In genomic region chr12:80925919-80926318, GRCm38 (mm10) we compare ENCODE assay signal across 20 mouse cellular contexts. TPM values are rescaled to one million over a fixed set of nuclear protein-coding genes. Genes with fewer than 3 reads are reported as not detected.
A peak's percentile ranks its signal among the peaks of the same experiment; 100 is the strongest.
DNase-seq lines count a peak whose midpoint lies in the region; ATAC-seq and TF ChIP-seq lines count a peak whose summit lies in the region.
"Had no signal": no experiment of that assay in that cellular context is flagged by ENCODE, and none has a peak within 500 bp of the region (broad histone marks: within the 10 kb centered on the region; RNA-seq: fewer than 3 reads in every experiment).

No protein-coding gene starts in this region.

- no peaks in the 10 kb centered on the region for H3K9me3 ChIP-seq in heart, postnatal 0 days (replicated peaks; ENCODE audit: control insufficient read depth, low read length)
- H3K9me3 ChIP-seq in heart, embryonic 10.5 days, result no peaks in the 10 kb centered on the region
- H3K9me3 ChIP-seq in intestine, postnatal 0 days (ENCODE audit: control insufficient read depth), result no peaks in the 10 kb centered on the region
- H3K9me3 ChIP-seq: embryonic facial prominence, embryonic 12.5 days; forebrain, embryonic 10.5 days; heart, embryonic 13.5 days; hindbrain, embryonic 13.5 days had no signal

- no peak overlapping the region for H3K27ac ChIP-seq in heart, postnatal 0 days (ENCODE audit: low read depth)
- H3K27ac ChIP-seq in heart, embryonic 10.5 days, result no peak overlapping the region
- peak overlapping the region; percentile 41; the same call in 1 of the 2 replicates for H3K27ac ChIP-seq in intestine, postnatal 0 days (ENCODE audit: low read depth, low read length)
- H3K27ac ChIP-seq: embryonic facial prominence, embryonic 12.5 days; forebrain, embryonic 10.5 days; heart, embryonic 13.5 days; hindbrain, embryonic 13.5 days had no signal

- no peak overlapping the region for H3K9ac ChIP-seq in heart, postnatal 0 days (replicated peaks; ENCODE audit: low read depth, low read length)
- H3K9ac ChIP-seq in intestine, postnatal 0 days (ENCODE audit: low read depth, low read length), result no peak overlapping the region
- H3K9ac ChIP-seq: embryonic facial prominence, embryonic 12.5 days; heart, embryonic 13.5 days; hindbrain, embryonic 13.5 days; lung, embryonic 14.5 days had no signal

- no peak for TF ChIP-seq CTCF in heart, postnatal 0 days (IDR thresholded peaks at IDR 0.05; ENCODE audit: low read depth)
- no peak for TF ChIP-seq CTCF in intestine, postnatal 0 days (IDR thresholded peaks at IDR 0.05; ENCODE audit: low read depth)

- H3K4me3 ChIP-seq in heart, postnatal 0 days (ENCODE audit: low read depth, low read length), result no peak overlapping the region
- no peak overlapping the region for H3K4me3 ChIP-seq in heart, embryonic 10.5 days
- H3K4me3 ChIP-seq in intestine, postnatal 0 days (ENCODE audit: low read depth, low read length), result no peak overlapping the region
- H3K4me3 ChIP-seq: embryonic facial prominence, embryonic 12.5 days; forebrain, embryonic 10.5 days; heart, embryonic 13.5 days; hindbrain, embryonic 13.5 days had no signal

- WGBS in heart, postnatal 0 days, result 37% methylated on average over 7 of the region's 7 CpGs
- WGBS in heart, embryonic 10.5 days, result 48% methylated on average over 7 of the region's 7 CpGs
- WGBS in intestine, postnatal 0 days, result 41% methylated on average over 7 of the region's 7 CpGs

- peak; percentile 37 for DNase-seq in heart, postnatal 0 days (ENCODE audit: low spot score)
- DNase-seq in heart, embryonic 10.5 days (ENCODE audit: low spot score), result no peak
- DNase-seq in ES-CJ7 (ENCODE audit: low read depth, low spot score), result peak; percentile 46
- DNase-seq in kidney, postnatal 14 days, result peak; percentile 84
- no peak for DNase-seq in spleen, postnatal 14 days (ENCODE audit: low spot score in 2 of 2)
- no peak for DNase-seq in urinary bladder, postnatal 25 days (ENCODE audit: low spot score)
- no peak for DNase-seq in layer of hippocampus, postnatal 14 days (ENCODE audit: low spot score in 2 of 2)
- DNase-seq: cerebellum, postnatal 36 days; lung, embryonic 14.5 days; right cerebral cortex, postnatal 14 days had no signal

- TF ChIP-seq EP300 in heart, postnatal 0 days (IDR thresholded peaks at IDR 0.05; ENCODE audit: low read depth), result no peak

- H3K36me3 ChIP-seq in heart, postnatal 0 days (replicated peaks; ENCODE audit: control insufficient read depth, insufficient read depth, low read length), result no peaks in the 10 kb centered on the region
- H3K36me3 ChIP-seq in heart, embryonic 10.5 days, result no peaks in the 10 kb centered on the region
- no peaks in the 10 kb centered on the region for H3K36me3 ChIP-seq in intestine, postnatal 0 days (ENCODE audit: control insufficient read depth, insufficient read depth)
- H3K36me3 ChIP-seq: embryonic facial prominence, embryonic 12.5 days; forebrain, embryonic 10.5 days; heart, embryonic 13.5 days; hindbrain, embryonic 13.5 days had no signal

- peak; percentile 36 for ATAC-seq in heart, postnatal 0 days (ENCODE audit: insufficient read depth, low read depth)
- ATAC-seq in intestine, postnatal 0 days, result no peak

- peaks cover 3% of the 10 kb centered on the region; the same call in 1 of the 2 replicates for H3K4me1 ChIP-seq in heart, postnatal 0 days (ENCODE audit: control insufficient read depth, insufficient read depth)
- H3K4me1 ChIP-seq in heart, embryonic 10.5 days, result peaks cover 11% of the 10 kb centered on the region; the same call in 1 of the 2 replicates
- 0 out of 2 replicates have a peak, but pooled peaks cover 5% of the 10 kb centered on the region for H3K4me1 ChIP-seq in intestine, postnatal 0 days (replicated peaks; ENCODE audit: control insufficient read depth, insufficient read depth, low read length)
- H3K4me1 ChIP-seq: hindbrain, embryonic 13.5 days had no signal

- H3K4me2 ChIP-seq in heart, postnatal 0 days (ENCODE audit: low read depth, low read length), result no peak overlapping the region
- H3K4me2 ChIP-seq in intestine, postnatal 0 days (replicated peaks; ENCODE audit: low read depth), result no peak overlapping the region
- H3K4me2 ChIP-seq: embryonic facial prominence, embryonic 12.5 days; heart, embryonic 13.5 days; hindbrain, embryonic 13.5 days; lung, embryonic 14.5 days had no signal

- H3K27me3 ChIP-seq in heart, postnatal 0 days (ENCODE audit: control insufficient read depth, insufficient read depth, low read length), result no peaks in the 10 kb centered on the region
- peaks cover 7% of the 10 kb centered on the region; the same call in 1 of the 2 replicates for H3K27me3 ChIP-seq in heart, embryonic 10.5 days (ENCODE audit: insufficient read depth, poor library complexity, severe bottlenecking)
- H3K27me3 ChIP-seq in intestine, postnatal 0 days (replicated peaks; ENCODE audit: control insufficient read depth, insufficient read depth, low read length), result no peaks in the 10 kb centered on the region
- H3K27me3 ChIP-seq: embryonic facial prominence, embryonic 12.5 days; hindbrain, embryonic 13.5 days had no signal

RNA-seq across cellular contexts. Expression of gene Srsf5, which starts 19.4 kb away (rescaled TPM):
- 227 and 333 TPM in 2 replicates for total RNA-seq in heart, postnatal 0 days (2014; rRNA removed; ENCODE audit: low replicate concordance)
- 204 and 275 TPM in 2 replicates for polyA plus RNA-seq in heart, postnatal 0 days (2015; fragmentation: Nextera tagmentation; extraction: Ambion mirVana)
- polyA plus RNA-seq in heart, embryonic 10.5 days (2016; fragmentation: Nextera tagmentation; extraction: Ambion mirVana), result 386 and 404 TPM in 2 replicates
- 261 and 328 TPM in 2 replicates for polyA plus RNA-seq in intestine, postnatal 0 days (2015; fragmentation: Nextera tagmentation; extraction: Ambion mirVana)
- total RNA-seq in layer of hippocampus, postnatal 14 days (2021), result 100 to 1,000 TPM; 355 to 387 TPM

RNA-seq across cellular contexts. Expression of gene Slc10a1, which starts 42.6 kb away (rescaled TPM):
- total RNA-seq in heart, postnatal 0 days (2014; rRNA removed; ENCODE audit: low replicate concordance), result 1.5 TPM in 1 of 2 replicates, not detected in the other
- polyA plus RNA-seq in heart, postnatal 0 days (2015; fragmentation: Nextera tagmentation; extraction: Ambion mirVana), result 0.37 and 0.40 TPM in 2 replicates
- 0.55 and 0.58 TPM in 2 replicates for polyA plus RNA-seq in heart, embryonic 10.5 days (2016; fragmentation: Nextera tagmentation; extraction: Ambion mirVana)
- 0.43 and 0.56 TPM in 2 replicates for polyA plus RNA-seq in intestine, postnatal 0 days (2015; fragmentation: Nextera tagmentation; extraction: Ambion mirVana)
- not detected for total RNA-seq in layer of hippocampus, postnatal 14 days (2021)
- total RNA-seq: adrenal gland, adult 18-20 months; layer of hippocampus, adult 8-10 months; left cerebral cortex, postnatal 25 days; megakaryocyte, adult 5-6 weeks had no signal
- polyA plus RNA-seq: C2C12 had no signal

Comparison
In these comparisons a context has a peak if more than half of its experiments do, and no peak if none do; other contexts are left out.
1. DNase-seq: peak in heart, postnatal 0 days (single experiment), ES-CJ7 (single experiment) and kidney, postnatal 14 days (single experiment); none in heart, embryonic 10.5 days (single experiment), spleen, postnatal 14 days (0 of 2), urinary bladder, postnatal 25 days (single experiment) and layer of hippocampus, postnatal 14 days (0 of 2).